ENCODE assay signal across 8 mouse cellular contexts in the genomic region with DNA sequence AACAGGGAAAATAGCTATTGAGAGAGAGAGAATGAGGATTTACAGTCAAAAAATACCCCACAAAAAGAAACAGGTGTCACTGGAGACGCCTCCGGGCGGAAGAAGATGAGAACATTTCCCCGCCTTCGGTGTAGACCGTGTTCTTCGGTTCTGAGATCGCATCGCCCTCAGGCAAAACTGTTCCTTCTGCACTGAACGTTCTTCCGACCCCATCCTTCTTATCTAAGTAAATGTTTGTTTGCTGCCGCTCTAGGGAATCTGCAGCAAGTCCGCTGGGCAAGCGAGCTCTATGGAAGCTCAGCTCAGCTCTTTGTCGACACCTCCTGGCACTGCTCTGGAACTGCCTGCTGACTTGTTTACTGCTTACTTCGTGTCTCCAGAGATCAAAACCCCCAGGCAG. TPM values are rescaled to one million over a fixed set of nuclear protein-coding genes. Genes with fewer than 3 reads are reported as not detected.
DNase-seq lines count a peak whose midpoint lies in the region; ATAC-seq and TF ChIP-seq lines count a peak whose summit lies in the region.

No protein-coding gene starts in this region.

- H3K4me1 ChIP-seq in hindbrain, postnatal 0 days (ENCODE audit: insufficient read depth, low read length) = no peaks in the 10 kb centered on the region

- H3K9me3 ChIP-seq in hindbrain, postnatal 0 days (ENCODE audit: low read length) = no peaks in the 10 kb centered on the region

- peak overlapping the region; percentile 77 for H3K4me3 ChIP-seq in gastrocnemius, adult 2 months
- peak overlapping the region; percentile 38 for H3K4me3 ChIP-seq in hindbrain, postnatal 0 days (ENCODE audit: low read length)

- WGBS in hindbrain, postnatal 0 days = 2% methylated on average over 16 of the region's 16 CpGs

- H3K9ac ChIP-seq in hindbrain, postnatal 0 days (replicated peaks; ENCODE audit: low read length) = 0 out of 2 replicates have a peak overlapping the region, but pooled peaks have one; percentile 10

- DNase-seq in ZHBTc4 (ENCODE audit: low read depth, low spot score) = peak; percentile 90
- DNase-seq in cerebellum, postnatal 4 days (ENCODE audit: low spot score in 2 of 2) = peak; percentile 61 to 77
- peak; percentile 79 for DNase-seq in gastrocnemius, adult 2 months
- DNase-seq in hindbrain, postnatal 0 days (ENCODE audit: low spot score) = peak; percentile 95
- peak; percentile 77 to 78 for DNase-seq in left cerebral cortex, adult 18-20 months (ENCODE audit: low spot score in 2 of 2)
- DNase-seq in lung, postnatal 4 days = peak; percentile 75 to 82
- DNase-seq in retina, postnatal 7 days (ENCODE audit: low read depth, low spot score) = peak; percentile 61
- DNase-seq in urinary bladder, adult 2 months (ENCODE audit: low spot score) = peak; percentile 24

- peak; percentile 90 for TF ChIP-seq CTCF in gastrocnemius, adult 2 months (IDR thresholded peaks at IDR 0.05)
- TF ChIP-seq CTCF in hindbrain, postnatal 0 days (IDR thresholded peaks at IDR 0.05; ENCODE audit: low read depth) = peak; percentile 95

- ATAC-seq in hindbrain, postnatal 0 days = peak; percentile 80

- no peaks in the 10 kb centered on the region for H3K36me3 ChIP-seq in hindbrain, postnatal 0 days (ENCODE audit: insufficient read depth, low read length)

- peak overlapping the region; percentile 72 for H3K4me2 ChIP-seq in hindbrain, postnatal 0 days (ENCODE audit: low read depth, low read length)

- H3K27me3 ChIP-seq in hindbrain, postnatal 0 days (ENCODE audit: insufficient read depth, low read length) = no peaks in the 10 kb centered on the region

- peak overlapping the region; percentile 74 for H3K27ac ChIP-seq in gastrocnemius, adult 2 months
- peak overlapping the region; percentile 57; the same call in 1 of the 2 replicates for H3K27ac ChIP-seq in hindbrain, postnatal 0 days

- intact Hi-C loops in gastrocnemius, adult 2 months (cut with DNase I) = loop anchor here (1.0 kb wide), 1 partner anchor 886 kb away; no protein-coding TSS in a partner anchor

RNA-seq across cellular contexts. Expression of a gene that starts 5.0 kb away (rescaled TPM):
- total RNA-seq in gastrocnemius, adult 2 months (2021) = not detected
- 0.25 and 0.26 TPM in 2 replicates for total RNA-seq in hindbrain, postnatal 0 days (2014; rRNA removed)
- 0.19 and 0.21 TPM in 2 replicates for polyA plus RNA-seq in hindbrain, postnatal 0 days (2015; fragmentation: Nextera tagmentation; extraction: Ambion mirVana)
- under 1 TPM; 0.28 to 0.65 TPM for total RNA-seq in left cerebral cortex, adult 18-20 months (2021)
- 0.06 TPM in 1 of 2 replicates, not detected in the other for polyA plus RNA-seq in urinary bladder, adult 2 months (2012; rRNA removed)

RNA-seq across cellular contexts. Expression of a gene that starts 38.3 kb away (rescaled TPM):
- total RNA-seq in gastrocnemius, adult 2 months (2021) = 10 to 100 TPM; 51.7 to 55.6 TPM
- 55.4 and 58.8 TPM in 2 replicates for total RNA-seq in hindbrain, postnatal 0 days (2014; rRNA removed)
- 65.2 and 68.3 TPM in 2 replicates for polyA plus RNA-seq in hindbrain, postnatal 0 days (2015; fragmentation: Nextera tagmentation; extraction: Ambion mirVana)
- total RNA-seq in left cerebral cortex, adult 18-20 months (2021) = 10 to 100 TPM; 76.2 to 80.4 TPM
- 71.5 and 73.5 TPM in 2 replicates for polyA plus RNA-seq in urinary bladder, adult 2 months (2012; rRNA removed)

Comparison
In these comparisons a context has a peak if more than half of its experiments do, and no peak if none do; other contexts are left out.
1. Peak in every context shown above with its lines: DNase-seq, ATAC-seq, H3K4me3 ChIP-seq and H3K27ac ChIP-seq.
2. DNase-seq: peak in every context shown above with its lines; median percentile 95 in hindbrain, postnatal 0 days; 90 in ZHBTc4; 79 in gastrocnemius, adult 2 months; 78 in lung, postnatal 4 days; 78 in left cerebral cortex, adult 18-20 months; 69 in cerebellum, postnatal 4 days; 61 in retina, postnatal 7 days; 24 in urinary bladder, adult 2 months.